Mouse (Mus musculus) embryonic fibroblast, embryonic 13.5 days (primary cell): Measurements from ENCODE around the gene Morc3. TPM values are rescaled to one million over a fixed set of nuclear protein-coding genes. Genes with fewer than 3 reads are reported as not detected.

Experiments
- H3K27ac ChIP-seq: 2 replicates; pipeline ENCODE4 v1.5.1; 2012; ENCODE audit warnings: low read length, control low read depth, inconsistent platforms; ENCODE audit not compliant: insufficient read depth
- H3K4me1 ChIP-seq: 2 replicates; pipeline ENCODE4 v1.6.1; 2011; ENCODE audit warnings: low read length; ENCODE audit not compliant: control insufficient read depth, insufficient read depth
- H3K4me3 ChIP-seq: 2 replicates; pipeline ENCODE4 v1.5.1; 2011; ENCODE audit warnings: mild to moderate bottlenecking, control low read depth, low read length; ENCODE audit not compliant: insufficient read depth
- CTCF ChIP-seq: IDR thresholded peaks from 2 replicates; pipeline ENCODE4 v1.5.1; 2011; ENCODE audit warnings: mild to moderate bottlenecking, control low read depth, low read length, moderate library complexity, borderline replicate concordance; ENCODE audit not compliant: insufficient read depth
- POLR2A ChIP-seq: IDR thresholded peaks from 2 replicates; pipeline ENCODE4 v1.6.1; 2011; ENCODE audit warnings: low read depth, mild to moderate bottlenecking, control low read depth, low read length, moderate library complexity
- polyA plus RNA-seq: library from polyadenylated mRNA; stranded (reverse); fragments of >200 nt; gene quantifications from 2 replicates; pipeline ENCODE4 v1.2.4, GENCODE M21; 2011; ENCODE audit warnings: low read depth; ENCODE audit not compliant: missing spikeins, insufficient read length

The Morc3 gene
- polyA plus RNA-seq, 1 experiment, result 41.2 TPM

GRCm38 (mm10) chr16:93917712-93918678 is 86.1 kb downstream of the Morc3 start:
- Histone ChIP-seq H3K4me1 (0 out of 2 replicates have a peak, but pooled peaks cover 2% of the 10 kb centered on the region), H3K4me3 (no peak overlapping the region), H3K27ac (no peak overlapping the region)
- TF ChIP-seq POLR2A (no peak), CTCF (peak; percentile 34)

DNA sequence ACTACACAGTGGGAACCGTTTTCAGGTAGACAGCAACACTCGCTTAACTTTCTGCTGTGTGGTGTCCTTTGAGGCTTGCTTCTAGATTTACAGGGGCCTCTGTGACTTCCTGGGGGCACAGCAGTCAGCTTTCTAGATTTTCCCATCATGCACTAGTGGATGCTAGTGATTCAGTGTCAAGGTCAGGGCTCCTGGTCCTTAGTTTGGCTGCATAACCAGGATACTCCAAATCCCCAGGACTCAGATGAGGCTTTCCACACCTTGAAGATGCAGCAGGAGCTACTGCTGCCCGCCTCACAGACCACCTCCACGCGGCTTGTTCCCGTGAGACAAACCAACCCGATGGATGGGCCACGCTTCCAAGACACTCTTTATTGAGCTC is 86.7 kb downstream of the Morc3 start:
- Histone ChIP-seq H3K27ac (no peak overlapping the region), H3K4me1 (0 out of 2 replicates have a peak, but pooled peaks cover 2% of the 10 kb centered on the region), H3K4me3 (no peak overlapping the region)
- TF ChIP-seq POLR2A (no peak), CTCF (no peak)

DNA sequence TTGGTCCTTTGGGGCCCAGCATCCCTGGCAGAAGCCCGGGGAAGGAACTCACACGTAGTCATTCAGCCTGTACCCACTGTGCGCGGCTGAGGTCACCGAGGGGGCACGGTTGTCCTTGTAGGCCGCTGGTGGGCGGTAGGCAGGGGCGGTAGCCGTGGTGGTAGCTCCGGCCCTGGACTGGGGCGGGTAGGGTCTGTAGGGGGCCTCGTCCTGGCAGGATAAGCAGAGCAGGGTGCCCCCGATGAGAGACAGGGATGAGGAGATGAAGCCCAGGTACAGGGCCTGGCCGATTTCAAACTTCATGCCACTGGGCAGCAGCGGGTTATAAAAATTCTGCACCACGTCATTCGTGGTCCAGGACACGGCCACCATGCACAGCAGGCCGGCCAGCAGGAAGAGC is 87.3 kb downstream of the Morc3 start:
- no peak overlapping the region for H3K4me3 ChIP-seq
- H3K4me1 ChIP-seq, result 0 out of 2 replicates have a peak, but pooled peaks cover 2% of the 10 kb centered on the region
- TF ChIP-seq CTCF, result no peak
- no peak for TF ChIP-seq POLR2A
- H3K27ac ChIP-seq, result no peak overlapping the region

- Histone ChIP-seq H3K4me3 (no peak overlapping the region), H3K4me1 (no peaks in the 10 kb centered on the region), H3K27ac (no peak overlapping the region)
- TF ChIP-seq POLR2A (no peak), CTCF (no peak)
These were observed 88.8 kb downstream of the Morc3 start for GRCm38 (mm10) chr16:93920673-93921072.

DNA sequence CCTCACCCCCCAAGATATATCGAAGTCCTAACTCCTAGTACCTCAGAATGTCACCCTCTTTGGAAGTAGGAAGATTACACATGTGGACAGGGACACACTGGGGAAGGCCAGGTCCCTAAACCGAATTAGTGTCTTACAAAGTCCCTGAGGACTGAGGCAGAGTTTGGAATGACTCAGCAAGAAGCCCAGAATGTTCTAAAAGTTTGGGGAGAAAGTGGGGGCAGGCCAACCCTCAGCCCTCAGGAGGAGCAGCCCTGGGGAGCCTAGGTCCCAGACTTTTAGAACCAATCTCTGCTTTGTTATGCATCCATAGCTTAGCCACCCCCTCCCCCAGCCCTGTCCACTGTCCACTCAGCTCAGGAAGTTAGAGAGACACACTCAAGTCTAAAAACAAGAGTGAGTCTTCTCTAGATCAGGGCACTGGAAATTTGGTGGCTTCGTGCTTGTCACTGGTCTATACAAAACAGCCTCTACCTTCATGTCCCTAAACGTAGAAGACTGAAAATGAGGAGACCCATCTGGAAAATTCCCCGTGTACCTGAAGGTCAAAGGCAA is 91.0 kb downstream of the Morc3 start:
- H3K27ac ChIP-seq, result no peak overlapping the region
- no peak for TF ChIP-seq POLR2A
- no peak for TF ChIP-seq CTCF
- no peaks in the 10 kb centered on the region for H3K4me1 ChIP-seq
- H3K4me3 ChIP-seq, result no peak overlapping the region

GRCm38 (mm10) chr16:93923788-93924187 is 91.9 kb downstream of the Morc3 start:
- H3K27ac ChIP-seq, result no peak overlapping the region
- TF ChIP-seq CTCF, result no peak
- no peak for TF ChIP-seq POLR2A
- no peak overlapping the region for H3K4me3 ChIP-seq
- H3K4me1 ChIP-seq, result no peaks in the 10 kb centered on the region

Other genes with a start within 250 kb of the Morc3 start
- gene Setd4, start 228.1 kb upstream of the Morc3 start, polyA plus RNA-seq, result 4.9 and 6.1 TPM in 2 replicates
- gene Cbr1, start 226.3 kb upstream of the Morc3 start, polyA plus RNA-seq, result 30.0 and 34.3 TPM in 2 replicates
- gene Gm5678, start 204.0 kb upstream of the Morc3 start, polyA plus RNA-seq, result not detected in 2 replicates
- gene Cbr3, start 148.9 kb upstream of the Morc3 start, polyA plus RNA-seq, result 10.2 and 14.0 TPM in 2 replicates
- gene Dop1b, start 120.2 kb upstream of the Morc3 start, polyA plus RNA-seq, result 17.4 and 20.7 TPM in 2 replicates
- gene Chaf1b, start 51.8 kb downstream of the Morc3 start, polyA plus RNA-seq, result 15.0 and 19.3 TPM in 2 replicates
- not detected in 2 replicates for gene Cldn14, start 176.7 kb downstream of the Morc3 start, polyA plus RNA-seq